Mouse (Mus musculus): Measurements from ENCODE around the gene Fam71a. TPM values are rescaled to one million over a fixed set of nuclear protein-coding genes. Genes with fewer than 3 reads are reported as not detected.

Gene Fam71a
- polyA plus RNA-seq, 1 experiment from 2014 or later, result not detected

DNA sequence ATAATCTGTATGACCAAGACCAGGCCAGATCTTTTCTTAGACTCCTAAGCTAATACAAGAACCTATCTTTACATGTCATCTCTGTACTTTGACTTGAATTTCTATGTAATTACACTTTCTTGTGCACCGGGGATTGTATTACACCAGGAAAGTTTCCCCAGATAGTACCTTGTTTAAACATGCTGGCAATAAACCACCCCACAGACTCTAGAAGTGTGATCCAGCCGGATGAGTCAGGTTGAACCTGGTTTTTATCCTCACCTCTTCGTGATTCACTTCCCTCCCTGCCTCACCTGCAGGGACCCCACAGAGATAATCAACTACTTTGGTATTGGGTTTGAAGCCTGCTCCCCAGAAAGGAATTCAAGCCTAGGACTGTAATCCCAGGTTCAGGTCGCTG is 29.2 kb downstream of the Fam71a start:
- no peak overlapping the region for H3K4me2 ChIP-seq (ENCODE audit: low read length)
- no peaks in the 10 kb centered on the region for H3K27me3 ChIP-seq (replicated peaks; ENCODE audit: control insufficient read depth, insufficient read depth, low read length)
- H3K9ac ChIP-seq (replicated peaks; ENCODE audit: low read depth, low read length), result no peak overlapping the region
- WGBS, result 57% methylated on average over 4 of the region's 4 CpGs
- H3K4me3 ChIP-seq (replicated peaks; ENCODE audit: low read length), result no peak overlapping the region
- H3K36me3 ChIP-seq (ENCODE audit: control insufficient read depth, insufficient read depth), result no peaks in the 10 kb centered on the region
- no peaks in the 10 kb centered on the region for H3K9me3 ChIP-seq (ENCODE audit: control insufficient read depth, low read length)
- no peak for ATAC-seq
- H3K27ac ChIP-seq (ENCODE audit: low read length), result no peak overlapping the region
- H3K4me1 ChIP-seq (replicated peaks; ENCODE audit: control insufficient read depth, insufficient read depth, low read length), result no peaks in the 10 kb centered on the region

DNA sequence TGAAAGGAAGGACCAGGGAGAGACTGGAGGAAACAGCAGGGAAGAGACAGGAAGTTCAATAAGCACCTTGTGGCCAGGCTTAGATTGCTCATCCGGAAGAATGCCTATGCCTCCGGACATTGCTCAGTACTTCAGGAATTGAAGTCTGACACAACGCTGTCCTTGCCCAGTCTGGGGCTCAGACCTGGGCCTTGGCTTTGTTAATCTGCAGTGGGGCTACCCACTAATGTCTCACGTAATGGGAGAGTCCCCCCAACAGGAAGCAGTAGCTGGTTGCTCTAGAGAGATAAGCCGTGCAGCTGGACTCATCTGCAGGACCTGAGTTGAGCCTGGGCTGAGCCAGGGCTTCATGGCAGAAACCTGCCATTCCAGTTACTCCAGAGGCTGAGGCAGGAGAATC is 31.7 kb downstream of the Fam71a start:
- Histone ChIP-seq H3K4me2 (ENCODE audit: low read length) (no peak overlapping the region), H3K9me3 (ENCODE audit: control insufficient read depth, low read length) (0 out of 2 replicates have a peak, but pooled peaks cover 3% of the 10 kb centered on the region), H3K36me3 (ENCODE audit: control insufficient read depth, insufficient read depth) (no peaks in the 10 kb centered on the region), H3K4me3 (replicated peaks; ENCODE audit: low read length) (no peak overlapping the region), H3K9ac (replicated peaks; ENCODE audit: low read depth, low read length) (no peak overlapping the region), H3K27me3 (replicated peaks; ENCODE audit: control insufficient read depth, insufficient read depth, low read length) (no peaks in the 10 kb centered on the region), H3K27ac (ENCODE audit: low read length) (no peak overlapping the region), H3K4me1 (replicated peaks; ENCODE audit: control insufficient read depth, insufficient read depth, low read length) (no peaks in the 10 kb centered on the region)
- no peak for ATAC-seq
- 71% methylated on average over 5 of the region's 5 CpGs for WGBS

DNA sequence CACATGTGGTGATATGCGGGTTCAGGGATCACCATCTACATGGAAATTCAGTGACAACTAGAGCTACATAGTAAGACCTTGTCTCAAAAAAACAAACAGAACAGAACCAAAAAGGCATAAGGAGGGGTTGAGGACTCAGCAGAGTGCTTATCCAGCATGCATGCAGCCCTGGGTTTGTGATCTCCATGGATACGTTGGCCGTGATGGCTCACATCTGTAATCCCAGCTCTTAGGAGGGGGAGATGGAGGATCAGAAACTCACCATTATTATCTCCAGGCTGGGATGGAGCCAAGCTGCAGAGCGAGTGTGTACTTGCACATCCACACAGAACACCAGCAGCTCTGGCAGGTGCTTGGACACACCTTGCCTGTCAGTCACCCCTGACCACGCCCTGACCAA is 32.4 kb downstream of the Fam71a start:
- Histone ChIP-seq H3K4me2 (ENCODE audit: low read length) (no peak overlapping the region), H3K27me3 (replicated peaks; ENCODE audit: control insufficient read depth, insufficient read depth, low read length) (no peaks in the 10 kb centered on the region), H3K36me3 (ENCODE audit: control insufficient read depth, insufficient read depth) (no peaks in the 10 kb centered on the region), H3K4me1 (replicated peaks; ENCODE audit: control insufficient read depth, insufficient read depth, low read length) (no peaks in the 10 kb centered on the region), H3K9ac (replicated peaks; ENCODE audit: low read depth, low read length) (no peak overlapping the region), H3K9me3 (ENCODE audit: control insufficient read depth, low read length) (0 out of 2 replicates have a peak, but pooled peaks cover 3% of the 10 kb centered on the region), H3K27ac (ENCODE audit: low read length) (no peak overlapping the region), H3K4me3 (replicated peaks; ENCODE audit: low read length) (no peak overlapping the region)
- no peak for ATAC-seq
- WGBS, result 72% methylated on average over 5 of the region's 5 CpGs

DNA sequence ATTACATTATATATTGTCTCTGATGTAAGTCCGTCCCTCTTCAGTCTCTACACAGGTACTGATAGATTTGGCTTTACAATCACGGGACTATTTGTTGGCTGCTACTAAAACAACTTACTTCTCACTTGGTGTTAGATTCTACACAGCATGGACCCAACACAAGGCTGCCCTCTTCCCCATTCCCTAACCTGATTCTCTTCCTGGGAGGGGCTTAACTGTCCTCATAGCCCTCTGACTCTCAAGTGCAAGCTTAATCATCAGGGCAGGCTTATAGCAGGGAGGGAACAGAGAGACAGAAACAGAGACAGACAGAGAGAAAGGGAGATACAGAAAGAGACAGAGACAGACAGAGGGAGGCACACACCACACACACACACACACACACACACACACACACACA is 32.9 kb downstream of the Fam71a start:
- ATAC-seq, result no peak
- no peaks in the 10 kb centered on the region for H3K36me3 ChIP-seq (ENCODE audit: control insufficient read depth, insufficient read depth)

DNA sequence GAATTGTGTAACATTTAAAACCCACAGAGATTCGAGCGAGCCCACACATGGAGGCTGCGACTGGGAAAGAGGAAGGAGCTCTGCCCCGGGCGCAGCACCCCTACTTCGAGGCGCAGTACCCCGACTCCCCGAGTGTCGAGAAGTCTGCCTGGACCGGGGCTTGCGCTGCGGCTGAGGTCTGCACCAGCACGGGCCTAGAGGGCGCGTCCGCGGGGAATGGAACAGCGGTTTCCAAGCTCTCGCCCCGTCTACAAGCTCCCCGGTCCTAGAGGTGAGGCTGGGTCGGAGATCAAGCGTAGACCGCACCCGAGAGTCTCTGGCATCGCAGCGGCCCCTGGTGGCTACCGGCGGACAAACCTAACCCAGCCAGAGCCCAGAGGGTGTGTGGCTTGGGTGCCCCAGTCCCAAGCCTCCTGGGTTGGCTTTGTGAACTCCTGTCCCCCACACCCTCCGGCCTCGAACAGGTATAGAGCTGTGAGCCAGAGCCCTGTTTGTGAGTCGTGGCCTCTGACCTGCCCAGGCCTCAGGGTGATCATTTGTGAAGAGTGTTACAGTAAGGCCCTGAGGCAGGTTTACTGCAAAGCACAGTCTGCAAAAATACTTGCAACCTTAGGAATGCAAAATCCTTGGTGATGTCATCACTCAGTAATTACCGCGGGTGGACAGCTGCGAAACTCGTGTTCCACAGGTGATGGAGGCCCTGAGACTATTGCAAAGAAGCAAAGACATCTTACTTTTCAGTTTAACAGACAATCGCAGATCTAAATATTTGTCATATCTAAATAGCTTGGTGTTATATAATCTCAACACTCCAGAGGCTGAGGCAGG is 38.6 kb downstream of the Fam71a start:
- 18% methylated on average over 38 of the region's 38 CpGs for WGBS
- Histone ChIP-seq H3K36me3 (ENCODE audit: control insufficient read depth, insufficient read depth) (no peaks in the 10 kb centered on the region), H3K4me3 (replicated peaks; ENCODE audit: low read length) (peak overlapping the region; percentile 28), H3K9me3 (ENCODE audit: control insufficient read depth, low read length) (0 out of 2 replicates have a peak, but pooled peaks cover 3% of the 10 kb centered on the region), H3K9ac (replicated peaks; ENCODE audit: low read depth, low read length) (0 out of 2 replicates have a peak overlapping the region, but pooled peaks have one; percentile 35), H3K27ac (ENCODE audit: low read length) (no peak overlapping the region), H3K27me3 (replicated peaks; ENCODE audit: control insufficient read depth, insufficient read depth, low read length) (no peaks in the 10 kb centered on the region), H3K4me1 (replicated peaks; ENCODE audit: control insufficient read depth, insufficient read depth, low read length) (0 out of 2 replicates have a peak, but pooled peaks cover 4% of the 10 kb centered on the region), H3K4me2 (ENCODE audit: low read length) (peak overlapping the region; percentile 44)
- ATAC-seq, result peak; percentile 65

More for the DNA sequence above, 32.9 kb downstream of the Fam71a start:
- 86% methylated on average over 2 of the region's 2 CpGs for WGBS
- H3K4me3 ChIP-seq (replicated peaks; ENCODE audit: low read length), result no peak overlapping the region
- H3K4me2 ChIP-seq (ENCODE audit: low read length), result no peak overlapping the region
- no peaks in the 10 kb centered on the region for H3K4me1 ChIP-seq (replicated peaks; ENCODE audit: control insufficient read depth, insufficient read depth, low read length)
- H3K9me3 ChIP-seq (ENCODE audit: control insufficient read depth, low read length), result 0 out of 2 replicates have a peak, but pooled peaks cover 3% of the 10 kb centered on the region
- no peak overlapping the region for H3K9ac ChIP-seq (replicated peaks; ENCODE audit: low read depth, low read length)
- no peaks in the 10 kb centered on the region for H3K27me3 ChIP-seq (replicated peaks; ENCODE audit: control insufficient read depth, insufficient read depth, low read length)
- no peak overlapping the region for H3K27ac ChIP-seq (ENCODE audit: low read length)

DNA sequence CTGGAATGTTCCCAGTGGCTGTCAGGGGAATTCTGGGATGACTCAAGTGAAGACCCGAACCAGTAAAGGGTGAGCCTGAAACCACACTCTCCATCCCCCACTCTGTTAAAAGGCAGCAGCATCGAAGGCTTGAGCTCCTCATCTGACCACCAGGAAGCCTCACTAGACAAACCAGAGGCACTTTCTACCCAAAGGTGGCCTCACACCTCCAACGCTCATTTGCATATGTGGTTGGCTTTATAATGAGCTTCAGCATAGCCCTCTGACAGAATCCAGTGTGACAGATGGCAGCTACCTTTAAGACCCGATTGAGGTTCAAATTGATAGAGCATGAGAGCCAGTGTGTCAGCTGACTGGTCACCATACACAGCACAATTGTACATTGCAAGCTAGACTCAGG is 40.3 kb downstream of the Fam71a start:
- no peak for ATAC-seq
- 62% methylated on average over 4 of the region's 4 CpGs for WGBS
- no peak overlapping the region for H3K4me2 ChIP-seq (ENCODE audit: low read length)
- no peaks in the 10 kb centered on the region for H3K27me3 ChIP-seq (replicated peaks; ENCODE audit: control insufficient read depth, insufficient read depth, low read length)
- 0 out of 2 replicates have a peak, but pooled peaks cover 4% of the 10 kb centered on the region for H3K4me1 ChIP-seq (replicated peaks; ENCODE audit: control insufficient read depth, insufficient read depth, low read length)
- H3K9ac ChIP-seq (replicated peaks; ENCODE audit: low read depth, low read length), result no peak overlapping the region
- no peak overlapping the region for H3K4me3 ChIP-seq (replicated peaks; ENCODE audit: low read length)
- no peak overlapping the region for H3K27ac ChIP-seq (ENCODE audit: low read length)
- no peaks in the 10 kb centered on the region for H3K36me3 ChIP-seq (ENCODE audit: control insufficient read depth, insufficient read depth)
- no peaks in the 10 kb centered on the region for H3K9me3 ChIP-seq (ENCODE audit: control insufficient read depth, low read length)

DNA sequence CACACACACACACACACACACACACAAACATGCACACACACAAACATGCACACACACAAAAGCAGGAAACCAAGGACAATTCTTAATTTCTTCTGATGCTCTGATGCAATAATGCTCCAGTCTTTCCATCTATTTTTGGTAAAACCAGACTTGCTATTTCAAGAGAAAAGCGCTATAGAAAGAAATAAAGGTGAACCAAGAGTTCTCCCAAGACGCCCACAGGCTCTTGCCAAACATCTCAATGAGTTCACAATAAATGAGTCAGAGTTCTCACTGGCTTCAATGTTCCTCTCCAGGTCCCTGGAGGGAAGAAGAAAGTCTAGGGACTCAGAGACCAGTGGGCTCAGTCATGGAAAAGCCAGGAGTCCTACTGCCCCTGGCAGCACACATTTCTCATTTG is 40.9 kb downstream of the Fam71a start:
- Histone ChIP-seq H3K27me3 (replicated peaks; ENCODE audit: control insufficient read depth, insufficient read depth, low read length) (no peaks in the 10 kb centered on the region), H3K36me3 (ENCODE audit: control insufficient read depth, insufficient read depth) (no peaks in the 10 kb centered on the region), H3K9ac (replicated peaks; ENCODE audit: low read depth, low read length) (no peak overlapping the region), H3K4me3 (replicated peaks; ENCODE audit: low read length) (no peak overlapping the region), H3K4me1 (replicated peaks; ENCODE audit: control insufficient read depth, insufficient read depth, low read length) (0 out of 2 replicates have a peak, but pooled peaks cover 4% of the 10 kb centered on the region), H3K27ac (ENCODE audit: low read length) (no peak overlapping the region), H3K4me2 (ENCODE audit: low read length) (no peak overlapping the region), H3K9me3 (ENCODE audit: control insufficient read depth, low read length) (no peaks in the 10 kb centered on the region)
- no peak for ATAC-seq
- WGBS, result 87% methylated on average over 2 of the region's 2 CpGs

DNA sequence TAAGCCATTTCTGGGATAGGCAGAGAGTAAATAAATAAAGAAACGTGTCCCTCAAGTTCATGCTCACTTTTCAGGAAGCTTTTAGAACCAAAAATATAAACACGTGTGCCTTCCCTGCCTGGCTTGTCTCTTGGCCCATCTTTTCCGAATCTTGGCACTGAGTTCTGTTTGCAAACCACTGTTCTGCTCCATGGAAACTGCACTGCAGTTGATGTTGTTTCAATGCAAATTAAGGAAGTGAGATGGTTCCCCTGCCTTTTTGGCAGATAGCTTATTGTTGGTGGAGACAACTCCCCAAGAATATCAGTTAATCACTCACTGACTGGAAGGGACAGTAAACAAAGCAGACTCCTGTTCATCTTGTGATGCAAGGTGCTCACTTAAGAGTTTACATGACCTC is 41.9 kb downstream of the Fam71a start:
- Histone ChIP-seq H3K9ac (replicated peaks; ENCODE audit: low read depth, low read length) (no peak overlapping the region), H3K27ac (ENCODE audit: low read length) (no peak overlapping the region), H3K9me3 (ENCODE audit: control insufficient read depth, low read length) (no peaks in the 10 kb centered on the region), H3K27me3 (replicated peaks; ENCODE audit: control insufficient read depth, insufficient read depth, low read length) (no peaks in the 10 kb centered on the region), H3K4me3 (replicated peaks; ENCODE audit: low read length) (no peak overlapping the region), H3K4me2 (ENCODE audit: low read length) (no peak overlapping the region), H3K36me3 (ENCODE audit: control insufficient read depth, insufficient read depth) (no peaks in the 10 kb centered on the region), H3K4me1 (replicated peaks; ENCODE audit: control insufficient read depth, insufficient read depth, low read length) (0 out of 2 replicates have a peak, but pooled peaks cover 4% of the 10 kb centered on the region)
- ATAC-seq, result no peak
- 68% methylated on average over 3 of the region's 3 CpGs for WGBS

DNA sequence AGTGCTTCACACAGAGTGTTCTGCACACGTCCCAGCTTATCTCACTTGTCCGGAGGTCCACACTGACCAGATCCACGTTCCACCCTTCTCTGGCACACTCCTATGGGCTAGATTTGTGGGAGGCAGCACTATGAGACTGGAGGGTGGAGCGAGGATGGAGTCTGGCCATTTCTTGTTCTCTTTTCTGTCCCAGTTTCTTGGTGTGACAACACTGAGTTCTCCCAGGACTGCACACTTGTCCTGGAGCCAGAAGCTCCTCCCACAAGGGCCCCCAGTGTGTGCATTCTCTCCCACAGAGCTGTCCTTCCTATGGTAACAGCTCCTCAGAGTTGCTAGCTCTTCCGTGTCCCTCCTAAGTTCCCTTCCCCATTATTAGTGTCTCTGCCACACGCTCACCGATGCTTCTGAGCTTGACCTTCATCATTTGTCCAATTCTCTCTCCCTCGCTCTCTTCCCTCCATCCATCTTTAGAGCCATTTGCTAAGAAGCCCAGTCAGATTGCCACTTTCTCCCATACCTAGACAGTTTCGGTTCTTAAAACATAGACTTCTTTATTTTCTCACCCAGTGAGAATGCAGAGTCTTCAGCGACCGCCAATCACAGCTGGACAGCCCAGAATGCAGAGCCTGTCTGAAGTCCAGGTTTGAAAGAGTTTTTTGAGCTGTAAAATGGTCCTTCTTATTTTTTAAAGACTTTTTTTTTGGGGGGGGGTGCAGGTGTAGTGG is 48.9 kb downstream of the Fam71a start:
- Histone ChIP-seq H3K4me2 (ENCODE audit: low read length) (no peak overlapping the region), H3K9ac (replicated peaks; ENCODE audit: low read depth, low read length) (no peak overlapping the region), H3K27ac (ENCODE audit: low read length) (no peak overlapping the region), H3K27me3 (replicated peaks; ENCODE audit: control insufficient read depth, insufficient read depth, low read length) (no peaks in the 10 kb centered on the region), H3K4me1 (replicated peaks; ENCODE audit: control insufficient read depth, insufficient read depth, low read length) (no peaks in the 10 kb centered on the region), H3K9me3 (ENCODE audit: control insufficient read depth, low read length) (no peaks in the 10 kb centered on the region), H3K36me3 (ENCODE audit: control insufficient read depth, insufficient read depth) (no peaks in the 10 kb centered on the region), H3K4me3 (replicated peaks; ENCODE audit: low read length) (no peak overlapping the region)
- WGBS, result 83% methylated on average over 11 of the region's 11 CpGs
- ATAC-seq, result no peak

Measured in forebrain, embryonic 16.5 days (tissue).